ENCODE assay signal across 16 mouse cellular contexts in the genomic region with DNA sequence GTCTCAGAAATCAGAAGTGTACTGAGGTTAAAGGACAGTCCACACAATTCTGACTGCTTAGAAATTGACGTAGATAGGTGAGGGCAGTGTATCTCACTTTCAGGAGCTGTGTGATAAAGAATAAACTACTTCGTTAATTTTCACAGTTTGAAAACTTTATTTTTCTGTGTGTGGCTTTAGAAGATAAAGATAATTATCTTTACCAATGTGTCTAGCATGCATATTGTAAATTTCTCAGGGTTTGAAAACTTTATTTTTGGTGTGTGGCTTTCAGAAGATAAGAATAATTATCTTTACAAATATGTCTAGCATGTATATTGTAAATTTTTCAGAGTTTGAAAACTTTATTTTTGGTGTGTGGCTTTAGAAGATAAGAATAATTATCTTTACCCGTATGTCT. TPM values are rescaled to one million over a fixed set of nuclear protein-coding genes. Genes with fewer than 3 reads are reported as not detected.
DNase-seq lines count a peak whose midpoint lies in the region; ATAC-seq and TF ChIP-seq lines count a peak whose summit lies in the region.
"Had no signal": no experiment of that assay in that cellular context is flagged by ENCODE, and none has a peak within 500 bp of the region (broad histone marks: within the 10 kb centered on the region; RNA-seq: fewer than 3 reads in every experiment).

No protein-coding gene starts in this region.

- H3K27ac ChIP-seq in heart, postnatal 0 days (ENCODE audit: low read depth), result no peak overlapping the region
- no peak overlapping the region for H3K27ac ChIP-seq in heart, embryonic 11.5 days (ENCODE audit: low read depth, low read length)
- no peak overlapping the region for H3K27ac ChIP-seq in lung, embryonic 15.5 days
- peak overlapping the region; percentile 46; the same call in 1 of the 2 replicates for H3K27ac ChIP-seq in liver, embryonic 14.5 days
- no peak overlapping the region for H3K27ac ChIP-seq in stomach, embryonic 16.5 days (ENCODE audit: low read length)
- H3K27ac ChIP-seq in limb, embryonic 10.5 days, result no peak overlapping the region
- H3K27ac ChIP-seq: embryonic facial prominence, embryonic 13.5 days; heart, embryonic 10.5 days; midbrain, embryonic 15.5 days had no signal

- peak overlapping the region; percentile 71 for H3K4me2 ChIP-seq in heart, postnatal 0 days (ENCODE audit: low read depth, low read length)
- H3K4me2 ChIP-seq in heart, embryonic 11.5 days, result no peak overlapping the region; the same call in 1 of the 2 replicates
- 0 out of 2 replicates have a peak overlapping the region, but pooled peaks have one; percentile 13 for H3K4me2 ChIP-seq in lung, embryonic 15.5 days
- H3K4me2 ChIP-seq in liver, embryonic 14.5 days (ENCODE audit: low read depth), result peak overlapping the region; percentile 71
- H3K4me2 ChIP-seq in stomach, embryonic 16.5 days (ENCODE audit: low read depth, low read length), result 0 out of 2 replicates have a peak overlapping the region, but pooled peaks have one; percentile 21

- TF ChIP-seq CTCF in heart, postnatal 0 days (IDR thresholded peaks at IDR 0.05; ENCODE audit: low read depth), result no peak
- TF ChIP-seq CTCF in liver, embryonic 14.5 days (IDR thresholded peaks at IDR 0.05; ENCODE audit: low read depth), result no peak

- no peaks in the 10 kb centered on the region for H3K9me3 ChIP-seq in heart, postnatal 0 days (replicated peaks; ENCODE audit: control insufficient read depth, low read length)
- no peaks in the 10 kb centered on the region for H3K9me3 ChIP-seq in heart, embryonic 11.5 days (replicated peaks; ENCODE audit: control insufficient read depth, low read length)
- H3K9me3 ChIP-seq in lung, embryonic 15.5 days, result no peaks in the 10 kb centered on the region
- H3K9me3 ChIP-seq in liver, embryonic 14.5 days (ENCODE audit: control insufficient read depth, low read length), result no peaks in the 10 kb centered on the region
- H3K9me3 ChIP-seq in stomach, embryonic 16.5 days (replicated peaks; ENCODE audit: control insufficient read depth, low read length), result no peaks in the 10 kb centered on the region
- H3K9me3 ChIP-seq in limb, embryonic 10.5 days (replicated peaks), result no peaks in the 10 kb centered on the region
- H3K9me3 ChIP-seq: embryonic facial prominence, embryonic 13.5 days; heart, embryonic 10.5 days; midbrain, embryonic 15.5 days had no signal

- WGBS in heart, postnatal 0 days, result 36% methylated on average over 3 of the region's 3 CpGs
- 55% methylated on average over 3 of the region's 3 CpGs for WGBS in heart, embryonic 11.5 days (ENCODE audit: insufficient replicate concordance)
- 56% methylated on average over 3 of the region's 3 CpGs for WGBS in lung, embryonic 15.5 days
- 11% methylated on average over 3 of the region's 3 CpGs for WGBS in liver, embryonic 14.5 days (ENCODE audit: insufficient replicate concordance)
- 54% methylated on average over 3 of the region's 3 CpGs for WGBS in stomach, embryonic 16.5 days
- 91% methylated on average over 3 of the region's 3 CpGs for WGBS in limb, embryonic 10.5 days

- no peak for DNase-seq in heart, postnatal 0 days (ENCODE audit: low spot score)
- no peak for DNase-seq in lung, postnatal 4 days
- DNase-seq in liver, embryonic 14.5 days (ENCODE audit: low read depth in 3 of 3, low spot score in 3 of 3), result peak; percentile 42 to 65 (median 55)
- DNase-seq in cerebellum, postnatal 25 days, result no peak
- DNase-seq in limb, embryonic 10.5 days (ENCODE audit: low spot score), result no peak
- DNase-seq: cerebellum, adult 8-10 months; lung, adult 18-20 months; lung, postnatal 36 days; thymus, postnatal 14 days had no signal

- no peak overlapping the region for H3K4me3 ChIP-seq in heart, postnatal 0 days (ENCODE audit: low read depth, low read length)
- no peak overlapping the region for H3K4me3 ChIP-seq in heart, embryonic 11.5 days (ENCODE audit: low read depth, low read length)
- no peak overlapping the region for H3K4me3 ChIP-seq in lung, embryonic 15.5 days
- H3K4me3 ChIP-seq in liver, embryonic 14.5 days (ENCODE audit: insufficient read depth in 1 of 2, low read depth in 2 of 2, low read length in 2 of 2), result no peak overlapping the region
- no peak overlapping the region for H3K4me3 ChIP-seq in stomach, embryonic 16.5 days (replicated peaks; ENCODE audit: low read length)
- H3K4me3 ChIP-seq in limb, embryonic 10.5 days, result no peak overlapping the region

- peaks cover 31% of the 10 kb centered on the region for H3K4me1 ChIP-seq in heart, postnatal 0 days (ENCODE audit: control insufficient read depth, insufficient read depth)
- peaks cover 20% of the 10 kb centered on the region for H3K4me1 ChIP-seq in heart, embryonic 11.5 days (ENCODE audit: control insufficient read depth, insufficient read depth, low read length)
- peaks cover 24% of the 10 kb centered on the region for H3K4me1 ChIP-seq in lung, embryonic 15.5 days
- peaks cover 28 to 30% of the 10 kb centered on the region in 2 experiments for H3K4me1 ChIP-seq in liver, embryonic 14.5 days (replicated peaks; ENCODE audit: control insufficient read depth in 2 of 2, insufficient read depth in 2 of 2, low read length in 1 of 2)
- H3K4me1 ChIP-seq in stomach, embryonic 16.5 days (ENCODE audit: control insufficient read depth, insufficient read depth, low read length), result peaks cover 25% of the 10 kb centered on the region
- peaks cover 21% of the 10 kb centered on the region for H3K4me1 ChIP-seq in limb, embryonic 10.5 days

- no peaks in the 10 kb centered on the region for H3K27me3 ChIP-seq in heart, postnatal 0 days (ENCODE audit: control insufficient read depth, insufficient read depth, low read length)
- no peaks in the 10 kb centered on the region for H3K27me3 ChIP-seq in heart, embryonic 11.5 days (ENCODE audit: control insufficient read depth, insufficient read depth, low read length)
- no peaks in the 10 kb centered on the region for H3K27me3 ChIP-seq in lung, embryonic 15.5 days
- no peaks in the 10 kb centered on the region for H3K27me3 ChIP-seq in liver, embryonic 14.5 days (ENCODE audit: control insufficient read depth, insufficient read depth, low read length)
- no peaks in the 10 kb centered on the region for H3K27me3 ChIP-seq in stomach, embryonic 16.5 days (ENCODE audit: control insufficient read depth, insufficient read depth, low read length)
- H3K27me3 ChIP-seq in limb, embryonic 10.5 days (ENCODE audit: low read depth, poor library complexity, severe bottlenecking), result no peaks in the 10 kb centered on the region
- H3K27me3 ChIP-seq: embryonic facial prominence, embryonic 13.5 days; midbrain, embryonic 15.5 days had no signal

- TF ChIP-seq EP300 in heart, postnatal 0 days (IDR thresholded peaks at IDR 0.05; ENCODE audit: low read depth), result no peak
- peak; percentile 93 for TF ChIP-seq EP300 in liver, embryonic 14.5 days (IDR thresholded peaks at IDR 0.05; ENCODE audit: low read depth)

- H3K9ac ChIP-seq in heart, postnatal 0 days (replicated peaks; ENCODE audit: low read depth, low read length), result no peak overlapping the region
- H3K9ac ChIP-seq in heart, embryonic 11.5 days (ENCODE audit: low read depth, low read length), result no peak overlapping the region
- no peak overlapping the region for H3K9ac ChIP-seq in lung, embryonic 15.5 days
- H3K9ac ChIP-seq in liver, embryonic 14.5 days (replicated peaks), result no peak overlapping the region; the same call in 1 of the 2 replicates
- H3K9ac ChIP-seq in stomach, embryonic 16.5 days (ENCODE audit: low read length), result no peak overlapping the region
- H3K9ac ChIP-seq: embryonic facial prominence, embryonic 13.5 days; midbrain, embryonic 15.5 days had no signal

- no peak for ATAC-seq in heart, postnatal 0 days (ENCODE audit: insufficient read depth, low read depth)
- no peak for ATAC-seq in heart, embryonic 11.5 days (replicated peaks; ENCODE audit: insufficient number of reproducible peaks, low FRiP score, low TSS enrichment)
- ATAC-seq in lung, embryonic 15.5 days (ENCODE audit: borderline replicate concordance, extremely low read depth, low FRiP score, low TSS enrichment), result no peak
- peak; percentile 17 for ATAC-seq in liver, embryonic 14.5 days (ENCODE audit: insufficient read depth)
- ATAC-seq in stomach, embryonic 16.5 days (ENCODE audit: insufficient read depth, low FRiP score), result no peak
- ATAC-seq: inflammation-experienced regulatory T-cells, adult 6 months; midbrain, embryonic 15.5 days had no signal

- no peaks in the 10 kb centered on the region for H3K36me3 ChIP-seq in heart, postnatal 0 days (replicated peaks; ENCODE audit: control insufficient read depth, insufficient read depth, low read length)
- no peaks in the 10 kb centered on the region for H3K36me3 ChIP-seq in heart, embryonic 11.5 days (ENCODE audit: control insufficient read depth, insufficient read depth, low read length)
- no peaks in the 10 kb centered on the region for H3K36me3 ChIP-seq in lung, embryonic 15.5 days
- H3K36me3 ChIP-seq in liver, embryonic 14.5 days (replicated peaks; ENCODE audit: control insufficient read depth, insufficient read depth, low read depth), result no peaks in the 10 kb centered on the region
- H3K36me3 ChIP-seq in stomach, embryonic 16.5 days (ENCODE audit: control insufficient read depth, insufficient read depth, low read length), result no peaks in the 10 kb centered on the region
- H3K36me3 ChIP-seq in limb, embryonic 10.5 days, result no peaks in the 10 kb centered on the region
- H3K36me3 ChIP-seq: embryonic facial prominence, embryonic 13.5 days; heart, embryonic 10.5 days; midbrain, embryonic 15.5 days had no signal

RNA-seq across cellular contexts. Expression of gene Itgb1, which starts 3.2 kb away (rescaled TPM):
- total RNA-seq in heart, postnatal 0 days (2014; rRNA removed; ENCODE audit: low replicate concordance), result 240 and 317 TPM in 2 replicates
- 289 and 315 TPM in 2 replicates for polyA plus RNA-seq in heart, postnatal 0 days (2015; fragmentation: Nextera tagmentation; extraction: Ambion mirVana)
- 314 and 434 TPM in 2 replicates for polyA plus RNA-seq in heart, embryonic 11.5 days (2014; fragmentation: Nextera tagmentation; extraction: Ambion mirVana)
- 396 and 402 TPM in 2 replicates for polyA plus RNA-seq in lung, embryonic 15.5 days (2015; fragmentation: Nextera tagmentation; extraction: Ambion mirVana)
- polyA plus RNA-seq in liver, embryonic 14.5 days (2012; rRNA removed), result 28.8 and 42.4 TPM in 2 replicates
- polyA plus RNA-seq in liver, embryonic 14.5 days (2014; fragmentation: Nextera tagmentation; extraction: Ambion mirVana), result 74.1 and 83.9 TPM in 2 replicates
- polyA plus RNA-seq in stomach, embryonic 16.5 days (2015; fragmentation: Nextera tagmentation; extraction: Ambion mirVana), result 299 and 315 TPM in 2 replicates
- 126 and 154 TPM in 2 replicates for polyA plus RNA-seq in limb, embryonic 10.5 days (2016; fragmentation: Nextera tagmentation; extraction: Ambion mirVana)

Comparison
In these comparisons a context has a peak if more than half of its experiments do, and no peak if none do; other contexts are left out.
1. DNase-seq: peak in liver, embryonic 14.5 days (3 of 3); none in heart, postnatal 0 days (single experiment), lung, postnatal 4 days (0 of 2), cerebellum, postnatal 25 days (0 of 2) and limb, embryonic 10.5 days (single experiment).